Mouse (Mus musculus) T-cell, adult 66 days (primary cell): ENCODE data around the gene Cers6. TPM values are rescaled to one million over a fixed set of nuclear protein-coding genes. Genes with fewer than 3 reads are reported as not detected.

ENCODE experiments used
- total RNA-seq, 2 experiments: library from RNA; stranded (reverse); gene quantifications; 3 replicates in 1 of 2; 4 replicates in 1 of 2; pipeline ENCODE4 v1.2.4; 2023

The Cers6 gene
- total RNA-seq, result 10 to 100 TPM; 20.6 to 21.8 TPM

DNA sequence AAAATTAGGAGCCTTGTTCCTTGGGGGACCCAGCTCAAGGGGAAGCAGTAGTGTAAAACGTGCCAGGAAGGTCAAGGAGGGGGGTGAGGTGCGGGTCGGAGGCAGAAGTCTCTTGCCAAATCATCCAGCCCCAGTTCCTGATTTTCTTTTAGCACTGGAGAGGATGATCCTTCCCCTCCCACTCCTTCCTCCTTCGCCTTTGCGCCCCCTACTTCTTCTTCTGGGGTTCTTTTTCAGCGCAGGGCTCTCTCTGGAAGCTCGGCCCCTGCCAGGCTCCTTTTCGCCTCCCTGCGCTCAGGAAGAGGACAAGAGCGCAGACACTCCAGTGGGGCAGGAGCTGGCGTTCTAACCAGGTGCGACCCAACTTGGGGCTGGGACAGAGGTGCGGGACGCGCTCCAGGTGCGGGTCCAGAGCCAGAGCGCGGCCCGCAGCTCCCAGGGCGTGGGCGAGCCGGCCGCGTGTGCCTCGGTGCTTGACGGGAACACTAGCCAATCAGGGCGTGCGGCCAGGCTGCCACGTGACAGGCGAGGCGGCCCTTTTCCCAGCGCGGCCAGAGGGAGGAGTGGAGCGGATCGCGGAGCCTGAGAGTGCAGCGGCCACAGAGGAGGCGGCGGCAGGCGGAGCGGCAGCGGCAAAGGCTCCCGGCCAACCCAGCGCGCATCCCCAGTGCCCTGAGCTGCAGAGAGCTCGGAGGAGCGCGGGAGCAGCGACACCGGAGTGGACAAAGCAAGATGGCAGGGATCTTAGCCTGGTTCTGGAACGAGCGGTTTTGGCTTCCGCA is at the start of gene Cers6:
Gene Cers6, plus strand, starts transcription at position 538 of the 782 bp plus-strand sequence.

DNA sequence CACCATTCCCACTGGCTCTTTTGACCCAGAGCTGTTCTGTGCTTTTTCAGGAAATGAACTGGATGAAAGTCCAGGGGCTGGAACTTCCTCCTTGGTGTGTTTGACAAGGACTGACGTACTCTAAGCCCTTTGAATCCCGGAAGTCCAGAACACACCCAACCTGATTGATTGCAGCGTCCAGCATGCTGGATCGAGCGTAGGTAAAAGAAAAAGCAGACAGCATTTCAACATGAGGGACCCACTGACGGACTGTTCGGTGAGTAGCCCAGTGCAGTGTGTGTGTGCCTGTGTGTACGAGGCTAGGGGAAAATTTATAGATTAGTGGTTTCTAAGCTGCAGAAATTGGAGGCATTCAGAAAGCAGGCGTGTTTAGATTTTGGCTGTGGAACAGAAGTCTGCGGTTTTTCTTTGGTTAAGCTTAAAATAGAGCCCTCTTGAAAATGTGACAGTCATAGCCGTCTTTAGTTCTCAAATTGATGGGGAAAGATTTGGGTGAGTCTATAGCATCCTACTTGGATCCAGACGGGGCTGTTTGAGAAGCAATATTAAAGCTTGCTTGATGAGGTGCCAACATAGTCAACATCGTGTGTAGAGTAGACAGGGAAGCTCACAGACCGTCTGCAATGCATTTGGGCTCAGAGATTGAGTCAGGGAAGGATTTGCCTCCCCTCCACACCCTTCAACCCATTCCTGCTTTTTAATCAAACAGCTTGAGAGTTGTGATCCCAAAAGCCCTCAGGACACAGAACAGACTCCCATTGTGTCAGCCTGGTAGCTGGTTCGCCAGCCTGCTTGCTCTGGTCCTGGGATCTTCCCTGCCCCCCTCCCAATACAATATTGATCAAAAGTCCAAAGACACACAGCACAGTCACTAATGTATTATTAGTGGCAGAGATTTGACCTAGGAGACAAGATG is 274.7 kb downstream of the Cers6 start, which contains the start of gene Nostrin:
Gene Nostrin, plus strand, starts transcription at position 140 of the 916 bp plus-strand sequence.

Other genes with a start within 250 kb of the Cers6 start
- not detected for gene 4932414N04Rik, start 205.0 kb upstream of the Cers6 start, total RNA-seq